Mouse (Mus musculus) forebrain, embryonic 13.5 days (tissue): ENCODE data around the gene E2f7. TPM values are rescaled to one million over a fixed set of nuclear protein-coding genes. Genes with fewer than 3 reads are reported as not detected.
"Not testable (repeated sequence)": the region's sequence is repeated elsewhere in the genome, so short reads cannot be mapped to it uniquely, and the experiment has no call there.

Source experiments
- ATAC-seq: fragments of 200-750 bp; cut with Nextera tagmentation; 2 replicates; pipeline ENCODE4 v1.8.0; 2017
- H3K27ac ChIP-seq: fragments of 300-500 bp; sonication (generic); 2 replicates; pipeline ENCODE4 v1.5.1; 2015; ENCODE audit warnings: inconsistent platforms, mild to moderate bottlenecking, moderate library complexity
- H3K27me3 ChIP-seq: fragments of 300-500 bp; sonication (generic); 2 replicates; pipeline ENCODE4 v1.6.1; 2015; ENCODE audit warnings: mild to moderate bottlenecking, inconsistent platforms
- H3K36me3 ChIP-seq: fragments of 300-500 bp; sonication (generic); 2 replicates; pipeline ENCODE4 v1.6.1; 2015; ENCODE audit warnings: mild to moderate bottlenecking, inconsistent platforms; ENCODE audit not compliant: poor library complexity, severe bottlenecking
- H3K4me1 ChIP-seq: fragments of 300-500 bp; sonication (generic); 2 replicates; pipeline ENCODE4 v1.6.1; 2015; ENCODE audit warnings: inconsistent platforms
- H3K4me2 ChIP-seq: fragments of 300-500 bp; sonication (generic); 2 replicates; pipeline ENCODE4 v1.6.1; 2015; ENCODE audit warnings: inconsistent platforms, mild to moderate bottlenecking, moderate library complexity
- H3K4me3 ChIP-seq: fragments of 300-500 bp; sonication (generic); 2 replicates; pipeline ENCODE4 v1.5.1; 2015; ENCODE audit warnings: mild to moderate bottlenecking, inconsistent platforms
- H3K9ac ChIP-seq: fragments of 300-500 bp; sonication (generic); 2 replicates; pipeline ENCODE4 v1.6.1; 2015; ENCODE audit warnings: mild to moderate bottlenecking, inconsistent platforms
- H3K9me3 ChIP-seq: fragments of 300-500 bp; sonication (generic); replicated peaks from 2 replicates; pipeline ENCODE4 v1.6.1; 2016; ENCODE audit warnings: inconsistent platforms
- WGBS: fragments of 180-500 bp; shearing (Covaris S2); methylation state at CpG from one replicate; pipeline ENCODE4 v1.1.7; 2015; 5-methylcytosine and 5-hydroxymethylcytosine counted together
- polyA plus RNA-seq: library from polyadenylated mRNA; unstranded; fragments of >200 nt; fragmentation: Nextera tagmentation; extraction: Ambion mirVana; gene quantifications from 2 replicates; pipeline ENCODE4 v1.2.1, GENCODE M21; 2015

E2f7 gene
- polyA plus RNA-seq, 1 experiment from 2014 or later, result 21.5 TPM

DNA sequence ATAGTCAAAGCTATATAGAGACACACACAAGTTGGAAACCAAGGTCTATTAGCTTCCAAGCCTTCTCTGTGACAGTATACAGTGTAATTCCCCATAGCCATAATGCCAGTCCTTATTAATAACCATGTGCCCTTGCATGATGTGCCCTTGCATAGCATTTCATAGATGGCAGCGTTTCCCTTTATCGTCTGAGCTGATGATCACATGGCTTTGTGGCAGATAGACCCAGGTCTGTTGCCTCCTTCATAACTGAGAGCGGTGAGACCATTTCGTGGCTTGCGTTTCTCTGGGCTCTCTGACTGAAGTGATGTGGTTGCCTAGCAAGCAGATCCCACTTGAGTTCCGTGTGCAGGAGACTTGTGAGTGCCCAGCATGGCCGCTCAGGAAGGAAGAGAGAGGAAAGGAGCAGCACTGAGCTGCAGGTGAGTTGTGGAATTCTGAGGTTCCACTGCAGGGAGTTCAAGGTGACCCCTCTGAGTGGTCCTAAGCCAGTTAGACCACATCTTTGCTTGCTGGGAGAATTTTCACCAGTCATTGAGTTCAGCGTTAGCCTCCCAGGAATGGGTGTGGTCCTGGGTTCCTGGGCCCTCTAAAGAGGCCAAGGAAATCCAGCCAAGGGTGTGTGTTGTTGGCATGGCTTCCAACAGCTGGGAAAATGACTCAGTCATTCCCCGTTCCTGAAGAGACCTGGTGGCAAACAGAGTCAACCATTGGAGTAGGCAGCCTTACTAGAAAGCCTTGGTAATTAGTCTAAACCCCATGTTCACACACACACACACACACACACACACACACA is 4.5 kb downstream of the E2f7 start:
- Histone ChIP-seq H3K9me3 (no peaks in the 10 kb centered on the region), H3K9ac (no peak overlapping the region), H3K27ac (no peak overlapping the region), H3K4me2 (no peak overlapping the region), H3K27me3 (no peaks in the 10 kb centered on the region), H3K4me1 (peaks cover 22% of the 10 kb centered on the region), H3K4me3 (no peak overlapping the region), H3K36me3 (peaks cover 70% of the 10 kb centered on the region)
- 93% methylated on average over 9 of the region's 9 CpGs for WGBS
- ATAC-seq, result no peak

- Histone ChIP-seq H3K27me3 (no peaks in the 10 kb centered on the region), H3K9ac (no peak overlapping the region), H3K4me3 (no peak overlapping the region), H3K27ac (no peak overlapping the region), H3K36me3 (peaks cover 94% of the 10 kb centered on the region), H3K9me3 (no peaks in the 10 kb centered on the region), H3K4me1 (peaks cover 1% of the 10 kb centered on the region; the same call in 1 of the 2 replicates), H3K4me2 (no peak overlapping the region)
- WGBS, result 92% methylated on average over 3 of the region's 3 CpGs
- ATAC-seq, result no peak
Measured at GRCm38 (mm10) chr10:110752849-110753248, 7.6 kb downstream of the E2f7 start.

- Histone ChIP-seq H3K36me3 (peaks cover 86% of the 10 kb centered on the region), H3K9ac (no peak overlapping the region), H3K27ac (no peak overlapping the region), H3K9me3 (no peaks in the 10 kb centered on the region), H3K4me1 (no peaks in the 10 kb centered on the region), H3K4me2 (no peak overlapping the region), H3K27me3 (no peaks in the 10 kb centered on the region), H3K4me3 (no peak overlapping the region)
- WGBS, result 96% methylated on average over 10 of the region's 10 CpGs
- no peak; the same call in 1 of the 2 replicates for ATAC-seq
Measured at GRCm38 (mm10) chr10:110755556-110755955, 10.3 kb downstream of the E2f7 start.

DNA sequence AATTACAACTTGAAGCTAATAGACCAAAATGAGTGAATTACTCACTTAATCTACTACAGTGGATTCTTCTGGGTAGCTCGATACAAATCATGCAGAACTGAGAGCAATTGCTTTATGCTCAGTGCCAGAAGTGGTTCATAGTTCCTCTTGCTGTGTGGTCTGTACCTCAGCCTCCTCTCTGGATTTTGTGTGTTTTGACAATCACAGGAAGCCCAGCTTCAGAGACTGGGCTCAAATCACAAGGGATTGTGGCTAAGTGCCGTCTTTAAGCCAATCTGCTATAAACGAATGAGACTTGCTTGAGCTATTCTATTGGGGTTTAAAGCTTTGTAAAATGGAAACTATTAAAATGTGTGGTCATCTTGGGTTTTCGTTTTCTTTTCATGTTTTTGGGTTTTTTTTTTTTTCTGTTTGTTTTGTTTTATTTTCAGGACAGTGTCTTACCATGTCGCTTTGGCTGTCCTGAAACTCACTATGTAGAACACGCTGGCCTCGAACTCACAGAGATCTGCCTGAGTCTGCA is 11.1 kb downstream of the E2f7 start:
- H3K36me3 ChIP-seq, result peaks cover 82% of the 10 kb centered on the region
- H3K27me3 ChIP-seq, result no peaks in the 10 kb centered on the region
- no peaks in the 10 kb centered on the region for H3K4me1 ChIP-seq
- 92% methylated on average over 7 of the region's 7 CpGs for WGBS
- H3K27ac ChIP-seq, result no peak overlapping the region
- H3K4me3 ChIP-seq, result no peak overlapping the region
- H3K9ac ChIP-seq, result no peak overlapping the region
- no peak overlapping the region for H3K4me2 ChIP-seq
- no peak for ATAC-seq
- no peaks in the 10 kb centered on the region for H3K9me3 ChIP-seq

DNA sequence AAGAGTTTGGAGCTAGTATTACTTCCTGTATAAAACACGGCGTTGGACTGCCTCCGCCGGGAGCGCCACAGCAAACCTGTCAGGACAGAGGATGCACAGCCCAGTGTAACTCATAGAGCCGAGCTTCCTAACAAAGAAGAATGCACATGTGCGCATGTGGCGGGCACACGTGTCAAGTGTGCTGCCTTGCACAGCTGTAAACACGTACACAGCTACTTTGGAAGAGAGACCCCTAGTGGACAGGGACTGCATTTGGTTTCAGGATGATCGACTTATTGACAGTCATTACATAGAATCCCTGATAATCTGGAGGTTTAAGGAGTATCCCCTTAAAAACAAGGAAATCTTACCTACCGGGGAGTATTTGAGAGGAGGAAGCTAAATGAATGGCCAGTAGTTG is 15.3 kb downstream of the E2f7 start:
- not testable (repeated sequence) for H3K4me1 ChIP-seq, H3K27ac ChIP-seq, H3K4me3 ChIP-seq, H3K9me3 ChIP-seq, H3K27me3 ChIP-seq, H3K4me2 ChIP-seq, H3K9ac ChIP-seq
- H3K36me3 ChIP-seq, result peaks cover 82% of the 10 kb centered on the region
- 52% methylated on average over 7 of the region's 12 CpGs for WGBS
- ATAC-seq, result peak; percentile 86

GRCm38 (mm10) chr10:110762134-110762884 is 17.1 kb downstream of the E2f7 start:
- peak; percentile 49; the same call in 1 of the 2 replicates for ATAC-seq
- H3K36me3 ChIP-seq, result peaks cover 83% of the 10 kb centered on the region
- WGBS, result 86% methylated on average over 16 of the region's 16 CpGs
- no peak overlapping the region for H3K4me3 ChIP-seq
- no peak overlapping the region for H3K4me2 ChIP-seq
- no peak overlapping the region for H3K9ac ChIP-seq
- no peaks in the 10 kb centered on the region for H3K4me1 ChIP-seq
- H3K27me3 ChIP-seq, result no peaks in the 10 kb centered on the region
- H3K9me3 ChIP-seq, result no peaks in the 10 kb centered on the region
- no peak overlapping the region for H3K27ac ChIP-seq

GRCm38 (mm10) chr10:110763416-110763815 is 18.2 kb downstream of the E2f7 start:
- no peaks in the 10 kb centered on the region for H3K4me1 ChIP-seq
- no peaks in the 10 kb centered on the region for H3K9me3 ChIP-seq
- H3K4me3 ChIP-seq, result no peak overlapping the region
- H3K36me3 ChIP-seq, result peaks cover 89% of the 10 kb centered on the region
- no peaks in the 10 kb centered on the region for H3K27me3 ChIP-seq
- H3K4me2 ChIP-seq, result no peak overlapping the region
- no peak overlapping the region for H3K9ac ChIP-seq
- ATAC-seq, result no peak
- WGBS, result 95% methylated on average over 13 of the region's 13 CpGs
- H3K27ac ChIP-seq, result no peak overlapping the region

DNA sequence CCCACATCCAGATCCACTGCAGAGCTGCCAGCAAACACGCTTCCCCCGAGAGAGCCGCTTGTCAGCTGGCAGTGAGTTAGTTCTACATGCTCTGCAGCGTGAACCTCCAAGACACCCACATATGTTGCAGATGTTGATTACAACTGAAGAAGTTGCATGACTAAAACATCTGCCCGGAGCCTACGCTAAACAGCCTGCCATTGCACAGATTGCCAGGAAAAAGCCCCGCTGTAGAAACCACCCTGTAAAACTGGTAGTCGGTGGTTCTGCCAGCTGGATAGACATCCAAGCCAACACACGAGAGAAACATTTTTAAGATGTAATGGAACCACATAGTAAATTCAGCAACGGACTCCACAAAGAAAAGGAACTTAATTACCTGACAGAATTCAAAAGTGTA is 24.3 kb downstream of the E2f7 start:
- Histone ChIP-seq H3K36me3 (peaks cover 91% of the 10 kb centered on the region), H3K27ac (no peak overlapping the region), H3K4me2 (no peak overlapping the region), H3K27me3 (no peaks in the 10 kb centered on the region), H3K9ac (no peak overlapping the region), H3K9me3 (no peaks in the 10 kb centered on the region), H3K4me3 (no peak overlapping the region), H3K4me1 (no peaks in the 10 kb centered on the region)
- WGBS, result 83% methylated on average over 10 of the region's 10 CpGs
- ATAC-seq, result no peak

- no peak overlapping the region for H3K9ac ChIP-seq
- WGBS, result 83% methylated on average over 12 of the region's 12 CpGs
- no peak for ATAC-seq
Measured at GRCm38 (mm10) chr10:110773201-110773600, 28.0 kb downstream of the E2f7 start.

GRCm38 (mm10) chr10:110773878-110774277 is 28.6 kb downstream of the E2f7 start:
- Histone ChIP-seq H3K27me3 (no peaks in the 10 kb centered on the region), H3K36me3 (peaks cover 87% of the 10 kb centered on the region), H3K9me3 (no peaks in the 10 kb centered on the region), H3K9ac (no peak overlapping the region), H3K27ac (no peak overlapping the region), H3K4me3 (no peak overlapping the region), H3K4me2 (no peak overlapping the region), H3K4me1 (no peaks in the 10 kb centered on the region)
- WGBS, result 96% methylated on average over 14 of the region's 14 CpGs
- no peak for ATAC-seq

More at GRCm38 (mm10) chr10:110773201-110773600, 28.0 kb downstream of the E2f7 start:
- H3K36me3 ChIP-seq, result peaks cover 87% of the 10 kb centered on the region
- no peaks in the 10 kb centered on the region for H3K9me3 ChIP-seq
- no peak overlapping the region for H3K4me2 ChIP-seq
- H3K27me3 ChIP-seq, result no peaks in the 10 kb centered on the region
- H3K27ac ChIP-seq, result no peak overlapping the region
- H3K4me3 ChIP-seq, result no peak overlapping the region
- H3K4me1 ChIP-seq, result no peaks in the 10 kb centered on the region

DNA sequence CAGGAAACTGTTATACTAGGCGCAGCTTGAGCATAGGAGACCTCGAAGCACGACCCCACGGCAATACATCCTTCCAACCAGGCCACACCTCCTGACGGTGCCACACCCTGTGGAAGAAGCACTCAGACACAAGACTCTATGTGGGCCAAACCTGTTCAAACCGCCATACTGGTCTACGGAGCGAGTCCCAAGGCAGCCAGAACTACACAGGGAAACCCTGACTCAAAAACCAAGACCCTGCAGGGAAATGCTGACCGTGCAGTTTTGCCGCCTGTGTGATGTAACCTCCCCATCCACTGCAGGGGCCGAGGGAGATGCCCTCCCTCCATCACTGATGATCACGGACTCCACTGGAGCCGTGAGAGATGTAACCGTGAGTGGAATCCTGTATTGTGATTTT is 36.5 kb downstream of the E2f7 start:
- H3K27me3 ChIP-seq, result no peaks in the 10 kb centered on the region
- H3K9me3 ChIP-seq, result no peaks in the 10 kb centered on the region
- 94% methylated on average over 14 of the region's 14 CpGs for WGBS
- no peak overlapping the region for H3K4me2 ChIP-seq
- no peak for ATAC-seq
- H3K36me3 ChIP-seq, result peaks cover 83% of the 10 kb centered on the region
- no peaks in the 10 kb centered on the region for H3K4me1 ChIP-seq
- H3K9ac ChIP-seq, result no peak overlapping the region
- H3K4me3 ChIP-seq, result no peak overlapping the region
- no peak overlapping the region for H3K27ac ChIP-seq

DNA sequence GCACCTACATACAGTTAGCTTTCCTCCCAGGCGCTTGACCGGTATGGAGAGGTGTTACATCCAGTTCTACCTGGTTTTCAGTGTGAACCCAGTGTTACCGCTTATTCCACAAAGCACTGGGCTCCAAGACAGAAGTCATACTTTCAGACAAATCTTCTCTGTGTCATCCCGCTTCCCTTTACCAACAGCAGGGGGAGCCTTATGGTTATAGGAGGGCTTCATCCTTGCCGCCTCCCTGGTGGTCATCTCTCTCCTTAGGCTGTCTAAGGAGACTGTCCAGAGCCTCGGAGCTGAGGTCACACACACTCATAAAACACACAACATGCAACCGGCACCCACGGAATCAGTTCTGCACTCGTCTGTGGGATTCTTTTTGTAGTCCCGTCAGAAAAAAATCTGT is 37.4 kb downstream of the E2f7 start:
- Histone ChIP-seq H3K4me1 (no peaks in the 10 kb centered on the region), H3K36me3 (peaks cover 78% of the 10 kb centered on the region), H3K9ac (no peak overlapping the region), H3K9me3 (no peaks in the 10 kb centered on the region), H3K27ac (no peak overlapping the region), H3K27me3 (no peaks in the 10 kb centered on the region), H3K4me2 (no peak overlapping the region), H3K4me3 (no peak overlapping the region)
- WGBS, result 78% methylated on average over 10 of the region's 10 CpGs
- ATAC-seq, result no peak
